Mouse (Mus musculus): ENCODE measurements around the gene Olfr1057. TPM values are rescaled to one million over a fixed set of nuclear protein-coding genes. Genes with fewer than 3 reads are reported as not detected.
"Not testable (repeated sequence)": the region's sequence is repeated elsewhere in the genome, so short reads cannot be mapped to it uniquely, and the experiment has no call there.

Olfr1057 gene
- not detected in 2 replicates for polyA plus RNA-seq (2014; fragmentation: Nextera tagmentation; extraction: Ambion mirVana)

DNA sequence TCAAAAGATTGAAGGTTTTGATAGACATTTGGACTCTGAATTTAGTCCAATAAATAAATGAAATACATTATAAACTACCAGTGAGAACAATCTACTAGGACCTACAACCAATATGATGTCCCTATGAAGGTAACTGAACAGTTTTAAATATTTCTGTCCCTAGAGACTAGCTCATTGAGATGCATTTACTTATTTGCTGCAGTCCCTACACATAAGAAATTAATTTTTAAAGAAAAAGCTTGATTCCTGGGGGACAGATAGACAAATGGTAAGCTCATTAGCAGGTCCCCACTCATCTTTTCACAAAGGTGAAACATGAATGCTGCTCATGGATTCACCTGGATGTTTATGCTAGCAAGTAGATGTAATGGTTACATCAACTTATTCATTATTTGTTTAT, at the start of gene Olfr1057:
Gene Olfr1057 (minus strand): TSS at position 101 of the 400 bp plus-strand sequence.
- Histone ChIP-seq H3K27ac (ENCODE audit: low read depth, low read length) (no peak within 1 kb of the TSS), H3K4me1 (replicated peaks; ENCODE audit: control insufficient read depth, insufficient read depth, low read length) (no peaks in the 10 kb centered on the region), H3K4me3 (ENCODE audit: low read depth, low read length) (no peak within 1 kb of the TSS), H3K4me2 (no peak within 1 kb of the TSS), H3K27me3 (replicated peaks; ENCODE audit: control insufficient read depth, insufficient read depth, low read length) (no peaks in the 10 kb centered on the region), H3K9ac (ENCODE audit: low read depth, low read length) (no peak within 1 kb of the TSS), H3K36me3 (ENCODE audit: control insufficient read depth, insufficient read depth, low read length) (no peaks in the 10 kb centered on the region), H3K9me3 (ENCODE audit: control insufficient read depth, low read length) (no peaks in the 10 kb centered on the region)
- ATAC-seq (replicated peaks; ENCODE audit: low FRiP score), result no peak
- DNase-seq (ENCODE audit: low spot score), result no peak

DNA sequence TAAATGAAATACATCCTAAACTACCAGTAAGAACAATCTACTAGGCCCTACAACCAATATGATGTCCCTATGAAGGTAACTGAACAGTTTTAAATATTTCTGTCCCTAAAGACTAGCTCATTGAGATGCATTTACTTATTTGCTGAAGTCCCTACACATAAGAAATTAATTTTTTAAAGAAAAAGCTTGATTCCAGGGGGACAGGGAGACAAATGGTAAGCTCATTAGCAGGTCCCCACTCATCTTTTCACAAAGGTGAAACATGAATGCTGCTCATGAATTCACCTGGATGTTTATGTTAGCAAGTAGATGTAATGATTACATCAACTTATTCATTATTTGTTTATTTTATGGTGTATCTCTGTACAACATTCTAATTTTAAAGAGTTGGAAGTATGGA, 48.5 kb upstream of the Olfr1057 start, which contains the start of gene Olfr1062:
Gene Olfr1062 (minus strand): TSS at position 101 of the 400 bp plus-strand sequence.
- not testable (repeated sequence) for DNase-seq (ENCODE audit: low spot score); H3K4me2 ChIP-seq; H3K36me3 ChIP-seq (ENCODE audit: control insufficient read depth, insufficient read depth, low read length); H3K9ac ChIP-seq (ENCODE audit: low read depth, low read length); H3K27me3 ChIP-seq (replicated peaks; ENCODE audit: control insufficient read depth, insufficient read depth, low read length); H3K4me3 ChIP-seq (ENCODE audit: low read depth, low read length); H3K27ac ChIP-seq (ENCODE audit: low read depth, low read length); H3K4me1 ChIP-seq (replicated peaks; ENCODE audit: control insufficient read depth, insufficient read depth, low read length); H3K9me3 ChIP-seq (ENCODE audit: control insufficient read depth, low read length); ATAC-seq (replicated peaks; ENCODE audit: low FRiP score)

DNA sequence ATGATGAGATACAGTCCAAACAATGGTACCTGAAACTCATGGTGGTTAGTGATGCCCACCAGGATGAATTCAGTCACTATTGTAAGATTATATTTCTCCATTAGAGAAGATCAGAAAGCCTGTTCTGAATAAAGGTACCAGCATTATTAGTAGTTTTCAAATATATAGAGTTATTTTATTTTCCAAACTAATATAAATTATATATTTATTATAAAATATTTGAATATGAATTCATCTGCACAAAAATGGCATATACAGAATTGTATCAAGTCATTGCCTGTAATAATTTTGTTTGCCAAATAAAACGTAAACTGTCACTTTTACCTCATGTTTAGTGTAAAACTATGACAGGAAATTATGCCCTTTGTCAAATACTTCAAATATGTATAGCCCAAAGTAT, 35.8 kb upstream of the Olfr1057 start, which contains the start of gene Olfr1061:
Gene Olfr1061 (minus strand): TSS at position 101 of the 400 bp plus-strand sequence.
- WGBS, result 82% methylated on average over 1 of the region's 1 CpGs
- no peaks in the 10 kb centered on the region for H3K36me3 ChIP-seq (ENCODE audit: control insufficient read depth, insufficient read depth, low read length)
- no peaks in the 10 kb centered on the region for H3K4me1 ChIP-seq (replicated peaks; ENCODE audit: control insufficient read depth, insufficient read depth, low read length)
- no peak within 1 kb of the TSS for H3K27ac ChIP-seq (ENCODE audit: low read depth, low read length)
- no peaks in the 10 kb centered on the region for H3K9me3 ChIP-seq (ENCODE audit: control insufficient read depth, low read length)
- no peak for DNase-seq (ENCODE audit: low spot score)
- H3K4me2 ChIP-seq, result no peak within 1 kb of the TSS
- ATAC-seq (replicated peaks; ENCODE audit: low FRiP score), result no peak
- H3K4me3 ChIP-seq (ENCODE audit: low read depth, low read length), result no peak within 1 kb of the TSS
- H3K9ac ChIP-seq (ENCODE audit: low read depth, low read length), result no peak within 1 kb of the TSS
- no peaks in the 10 kb centered on the region for H3K27me3 ChIP-seq (replicated peaks; ENCODE audit: control insufficient read depth, insufficient read depth, low read length)

- no peaks in the 10 kb centered on the region for H3K27me3 ChIP-seq (replicated peaks; ENCODE audit: control insufficient read depth, insufficient read depth, low read length)
- 76% methylated on average over 2 of the region's 2 CpGs for WGBS
- no peaks in the 10 kb centered on the region for H3K36me3 ChIP-seq (ENCODE audit: control insufficient read depth, insufficient read depth, low read length)
- no peaks in the 10 kb centered on the region for H3K9me3 ChIP-seq (ENCODE audit: control insufficient read depth, low read length)
- H3K9ac ChIP-seq (ENCODE audit: low read depth, low read length), result no peak overlapping the region
- no peaks in the 10 kb centered on the region for H3K4me1 ChIP-seq (replicated peaks; ENCODE audit: control insufficient read depth, insufficient read depth, low read length)
- H3K27ac ChIP-seq (ENCODE audit: low read depth, low read length), result no peak overlapping the region
- DNase-seq (ENCODE audit: low spot score), result no peak
- H3K4me2 ChIP-seq, result no peak overlapping the region
- no peak overlapping the region for H3K4me3 ChIP-seq (ENCODE audit: low read depth, low read length)
- no peak for ATAC-seq (replicated peaks; ENCODE audit: low FRiP score)
These were observed 16.9 kb upstream of the Olfr1057 start for GRCm38 (mm10) chr2:86395114-86395513.

- not testable (repeated sequence) for H3K27ac ChIP-seq (ENCODE audit: low read depth, low read length)
These were observed 10.3 kb upstream of the Olfr1057 start, which contains the start of gene Olfr1058 for GRCm38 (mm10) chr2:86388461-86388860. Gene Olfr1058 (minus strand): TSS chr2:86388561.

GRCm38 (mm10) chr2:86366342-86366741, 11.9 kb downstream of the Olfr1057 start:
- not testable (repeated sequence) for H3K27me3 ChIP-seq (replicated peaks; ENCODE audit: control insufficient read depth, insufficient read depth, low read length); H3K9ac ChIP-seq (ENCODE audit: low read depth, low read length); ATAC-seq (replicated peaks; ENCODE audit: low FRiP score); DNase-seq (ENCODE audit: low spot score); H3K4me1 ChIP-seq (replicated peaks; ENCODE audit: control insufficient read depth, insufficient read depth, low read length); H3K4me2 ChIP-seq; H3K27ac ChIP-seq (ENCODE audit: low read depth, low read length); H3K9me3 ChIP-seq (ENCODE audit: control insufficient read depth, low read length); H3K4me3 ChIP-seq (ENCODE audit: low read depth, low read length); H3K36me3 ChIP-seq (ENCODE audit: control insufficient read depth, insufficient read depth, low read length)
- WGBS, result no CpG with 5 or more reads among the region's 6 CpGs

More at GRCm38 (mm10) chr2:86388461-86388860, 10.3 kb upstream of the Olfr1057 start, which contains the start of gene Olfr1058:
- not testable (repeated sequence) for H3K4me2 ChIP-seq; H3K4me1 ChIP-seq (replicated peaks; ENCODE audit: control insufficient read depth, insufficient read depth, low read length); H3K4me3 ChIP-seq (ENCODE audit: low read depth, low read length); H3K9me3 ChIP-seq (ENCODE audit: control insufficient read depth, low read length); H3K27me3 ChIP-seq (replicated peaks; ENCODE audit: control insufficient read depth, insufficient read depth, low read length); DNase-seq (ENCODE audit: low spot score); H3K36me3 ChIP-seq (ENCODE audit: control insufficient read depth, insufficient read depth, low read length); H3K9ac ChIP-seq (ENCODE audit: low read depth, low read length); ATAC-seq (replicated peaks; ENCODE audit: low FRiP score)

DNA sequence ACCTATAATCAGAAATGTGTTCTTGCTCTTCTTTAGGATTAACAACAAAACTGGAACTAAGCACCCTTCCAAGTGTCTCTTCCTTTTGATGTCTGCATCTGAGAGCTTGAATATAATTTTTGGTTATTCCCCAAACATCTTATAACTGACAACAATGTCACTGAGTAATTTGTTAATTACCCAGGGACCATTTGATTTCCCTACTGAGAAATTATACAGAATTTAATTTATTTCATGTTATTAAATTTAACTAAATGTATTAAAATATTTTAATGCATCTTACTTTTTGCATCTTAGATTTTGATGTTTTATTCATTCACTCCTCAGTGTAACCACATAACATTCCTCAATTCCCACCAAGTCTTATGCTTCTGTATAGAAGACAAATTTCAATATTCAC, 15.8 kb downstream of the Olfr1057 start, which contains the start of gene Olfr1056:
Gene Olfr1056 (minus strand): TSS at position 101 of the 400 bp plus-strand sequence.
- Histone ChIP-seq H3K4me3 (ENCODE audit: low read depth, low read length) (no peak within 1 kb of the TSS), H3K27ac (ENCODE audit: low read depth, low read length) (no peak within 1 kb of the TSS), H3K9ac (ENCODE audit: low read depth, low read length) (no peak within 1 kb of the TSS), H3K36me3 (ENCODE audit: control insufficient read depth, insufficient read depth, low read length) (no peaks in the 10 kb centered on the region), H3K9me3 (ENCODE audit: control insufficient read depth, low read length) (no peaks in the 10 kb centered on the region), H3K4me2 (no peak within 1 kb of the TSS), H3K27me3 (replicated peaks; ENCODE audit: control insufficient read depth, insufficient read depth, low read length) (no peaks in the 10 kb centered on the region), H3K4me1 (replicated peaks; ENCODE audit: control insufficient read depth, insufficient read depth, low read length) (no peaks in the 10 kb centered on the region)
- DNase-seq (ENCODE audit: low spot score), result no peak
- no peak for ATAC-seq (replicated peaks; ENCODE audit: low FRiP score)

- H3K4me1 ChIP-seq (replicated peaks; ENCODE audit: control insufficient read depth, insufficient read depth, low read length); H3K27me3 ChIP-seq (replicated peaks; ENCODE audit: control insufficient read depth, insufficient read depth, low read length); H3K9me3 ChIP-seq (ENCODE audit: control insufficient read depth, low read length); H3K4me2 ChIP-seq; ATAC-seq (replicated peaks; ENCODE audit: low FRiP score); H3K36me3 ChIP-seq (ENCODE audit: control insufficient read depth, insufficient read depth, low read length); DNase-seq (ENCODE audit: low spot score); H3K4me3 ChIP-seq (ENCODE audit: low read depth, low read length); H3K9ac ChIP-seq (ENCODE audit: low read depth, low read length); H3K27ac ChIP-seq (ENCODE audit: low read depth, low read length): not testable (repeated sequence)
- 89% methylated on average over 1 of the region's 1 CpGs for WGBS
These were observed 26.4 kb downstream of the Olfr1057 start for GRCm38 (mm10) chr2:86351751-86352150.

GRCm38 (mm10) chr2:86350184-86350583, 28.0 kb downstream of the Olfr1057 start, which contains the start of gene Olfr1055:
Gene Olfr1055 (minus strand): TSS chr2:86350284.
- Histone ChIP-seq H3K9ac (ENCODE audit: low read depth, low read length) (no peak within 1 kb of the TSS), H3K27ac (ENCODE audit: low read depth, low read length) (no peak within 1 kb of the TSS), H3K9me3 (ENCODE audit: control insufficient read depth, low read length) (no peaks in the 10 kb centered on the region), H3K36me3 (ENCODE audit: control insufficient read depth, insufficient read depth, low read length) (no peaks in the 10 kb centered on the region), H3K4me2 (no peak within 1 kb of the TSS), H3K4me3 (ENCODE audit: low read depth, low read length) (no peak within 1 kb of the TSS), H3K4me1 (replicated peaks; ENCODE audit: control insufficient read depth, insufficient read depth, low read length) (no peaks in the 10 kb centered on the region), H3K27me3 (replicated peaks; ENCODE audit: control insufficient read depth, insufficient read depth, low read length) (no peaks in the 10 kb centered on the region)
- DNase-seq (ENCODE audit: low spot score) (no peak), ATAC-seq (replicated peaks; ENCODE audit: low FRiP score) (no peak)
- WGBS, result 89% methylated on average over 5 of the region's 5 CpGs

All from liver, embryonic 11.5 days (tissue).